Mouse (Mus musculus): ENCODE results near the gene Fam120c. TPM values are rescaled to one million over a fixed set of nuclear protein-coding genes. Genes with fewer than 3 reads are reported as not detected.

Fam120c gene
- polyA plus RNA-seq, 1 experiment: not detected

GRCm38 (mm10) chrX:151513694-151514093 lies 169.7 kb downstream of the Fam120c start:
- no peak for TF ChIP-seq CTCF (IDR thresholded peaks at IDR 0.05; ENCODE audit: insufficient read depth, low read depth, low read length)
- TF ChIP-seq POLR2A (IDR thresholded peaks at IDR 0.05; ENCODE audit: insufficient read depth, low read depth, low read length): no peak
- WGBS: 99% methylated on average over 2 of the region's 2 CpGs
- Histone ChIP-seq H3K4me1 (ENCODE audit: control insufficient read depth, insufficient read depth, low read length) (no peaks in the 10 kb centered on the region), H3K4me3 (ENCODE audit: insufficient read depth, low read depth, low read length) (no peak overlapping the region), H3K27ac (ENCODE audit: insufficient read depth, low read depth, low read length) (no peak overlapping the region)

GRCm38 (mm10) chrX:151518181-151518580 lies 174.2 kb downstream of the Fam120c start:
- no peak overlapping the region for H3K4me3 ChIP-seq (ENCODE audit: insufficient read depth, low read depth, low read length)
- TF ChIP-seq CTCF (IDR thresholded peaks at IDR 0.05; ENCODE audit: insufficient read depth, low read depth, low read length) (no peak), POLR2A (IDR thresholded peaks at IDR 0.05; ENCODE audit: insufficient read depth, low read depth, low read length) (no peak)
- H3K27ac ChIP-seq (ENCODE audit: insufficient read depth, low read depth, low read length): no peak overlapping the region
- 54% methylated on average over 1 of the region's 1 CpGs for WGBS
- no peaks in the 10 kb centered on the region for H3K4me1 ChIP-seq (ENCODE audit: control insufficient read depth, insufficient read depth, low read length)

- WGBS: 9% methylated on average over 17 of the region's 17 CpGs
- TF ChIP-seq POLR2A (IDR thresholded peaks at IDR 0.05; ENCODE audit: insufficient read depth, low read depth, low read length) (no peak), CTCF (IDR thresholded peaks at IDR 0.05; ENCODE audit: insufficient read depth, low read depth, low read length) (no peak)
- Histone ChIP-seq H3K27ac (ENCODE audit: insufficient read depth, low read depth, low read length) (peak overlapping the region; percentile 97), H3K4me1 (ENCODE audit: control insufficient read depth, insufficient read depth, low read length) (no peaks in the 10 kb centered on the region), H3K4me3 (ENCODE audit: insufficient read depth, low read depth, low read length) (peak overlapping the region; percentile 70)
These were observed 176.1 kb downstream of the Fam120c start for GRCm38 (mm10) chrX:151520127-151520457.

DNA sequence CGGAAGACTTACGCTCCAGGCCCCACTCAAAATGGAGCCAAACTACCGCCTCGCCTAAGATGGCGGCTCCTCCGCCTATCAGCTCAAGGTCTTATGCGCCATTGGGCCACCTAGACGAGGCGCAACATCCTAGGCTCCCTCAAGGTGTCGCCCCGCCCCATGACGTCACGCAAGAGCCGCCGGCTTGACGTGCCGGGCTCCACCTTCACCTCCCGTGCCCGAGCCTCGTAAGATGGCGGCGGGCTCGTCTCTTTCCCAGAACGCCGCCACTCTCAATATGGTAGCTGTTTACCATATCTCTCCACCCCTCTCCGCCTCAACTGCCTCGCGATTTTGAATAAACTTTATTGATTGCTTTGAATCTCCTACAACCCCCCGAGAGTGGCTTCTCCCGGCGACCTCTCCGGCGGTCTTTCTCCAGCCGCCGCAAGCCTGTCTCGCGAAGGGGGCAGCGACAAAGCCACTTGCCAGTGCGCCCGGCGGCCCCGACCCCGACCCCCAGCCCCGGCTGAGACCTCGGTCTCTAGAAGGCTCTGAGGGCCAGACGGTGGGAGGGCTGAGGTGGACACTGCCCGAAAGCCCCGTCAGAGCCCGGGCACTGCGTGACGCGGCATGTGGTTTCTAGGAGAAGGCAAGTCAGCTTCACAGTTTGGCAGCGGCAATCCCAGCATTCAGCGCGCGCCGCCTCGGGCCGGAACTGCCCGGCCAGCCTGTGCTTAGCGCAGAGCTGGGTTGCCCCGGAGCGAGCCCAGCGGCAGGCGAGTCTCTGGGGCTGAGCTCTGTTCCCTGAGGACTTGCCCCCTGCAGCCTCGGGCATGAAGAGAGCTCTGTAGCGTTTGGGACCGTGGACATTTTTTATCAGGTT lies 176.7 kb downstream of the Fam120c start, which contains the start of gene Phf8:
Gene Phf8, plus strand, starts transcription at position 215 of the 865 bp plus-strand sequence.
- 12% methylated on average over 68 of the region's 68 CpGs for WGBS
- TF ChIP-seq CTCF (IDR thresholded peaks at IDR 0.05; ENCODE audit: insufficient read depth, low read depth, low read length) (no peak), POLR2A (IDR thresholded peaks at IDR 0.05; ENCODE audit: insufficient read depth, low read depth, low read length) (peak; percentile 51)
- H3K27ac ChIP-seq (ENCODE audit: insufficient read depth, low read depth, low read length): peak within 1 kb of the TSS; percentile 97

More for the DNA sequence above, 176.7 kb downstream of the Fam120c start, which contains the start of gene Phf8:
- H3K4me3 ChIP-seq (ENCODE audit: insufficient read depth, low read depth, low read length): peak within 1 kb of the TSS; percentile 84
- no peaks in the 10 kb centered on the region for H3K4me1 ChIP-seq (ENCODE audit: control insufficient read depth, insufficient read depth, low read length)

Other genes starting within 250 kb of the Fam120c start
- not detected in 2 replicates for gene Tsr2, start 247.6 kb upstream of the Fam120c start, polyA plus RNA-seq (2012; ENCODE audit: insufficient read depth, insufficient read length, low replicate concordance, missing spikeins)
- not detected in 2 replicates for gene Wnk3, start 146.1 kb upstream of the Fam120c start, polyA plus RNA-seq (2012; ENCODE audit: insufficient read depth, insufficient read length, low replicate concordance, missing spikeins)
- gene Phf8, start 176.5 kb downstream of the Fam120c start, polyA plus RNA-seq (2012; ENCODE audit: insufficient read depth, insufficient read length, low replicate concordance, missing spikeins): not detected in 2 replicates